Mouse (Mus musculus) forebrain, embryonic 10.5 days (tissue): ENCODE measurements around the gene Icmt. TPM values are rescaled to one million over a fixed set of nuclear protein-coding genes. Genes with fewer than 3 reads are reported as not detected.

Source experiments
- DNase-seq: peaks from one replicate; pipeline ENCODE4 v3.0.0-alpha.2; 2017; ENCODE audit warnings: low spot score; ENCODE audit errors: extremely low spot score
- H3K27ac ChIP-seq: fragments of 300-500 bp; sonication (generic); 2 replicates; pipeline ENCODE4 v1.5.1; 2016; ENCODE audit warnings: mild to moderate bottlenecking
- H3K27me3 ChIP-seq: fragments of 300-500 bp; sonication (generic); 2 replicates; pipeline ENCODE4 v1.6.1; 2016; ENCODE audit warnings: mild to moderate bottlenecking; ENCODE audit not compliant: poor library complexity, severe bottlenecking
- H3K36me3 ChIP-seq: fragments of 300-500 bp; sonication (generic); replicated peaks from 2 replicates; pipeline ENCODE4 v1.6.1; 2016; ENCODE audit warnings: mild to moderate bottlenecking, moderate library complexity
- H3K4me1 ChIP-seq: fragments of 300-500 bp; sonication (generic); 2 replicates; pipeline ENCODE4 v1.6.1; 2016
- H3K4me3 ChIP-seq: fragments of 300-500 bp; sonication (generic); 2 replicates; pipeline ENCODE4 v1.5.1; 2016; ENCODE audit warnings: mild to moderate bottlenecking, moderate library complexity
- H3K9me3 ChIP-seq: fragments of 300-500 bp; sonication (generic); 2 replicates; pipeline ENCODE4 v1.6.1; 2016; ENCODE audit warnings: mild to moderate bottlenecking, moderate library complexity
- WGBS: fragments of 180-500 bp; shearing (Covaris S2); methylation state at CpG from one replicate; pipeline ENCODE4 v1.1.7; 2016; 5-methylcytosine and 5-hydroxymethylcytosine counted together
- polyA plus RNA-seq: library from polyadenylated mRNA; unstranded; fragments of >200 nt; fragmentation: Nextera tagmentation; extraction: Ambion mirVana; gene quantifications from 2 replicates; pipeline ENCODE4 v1.2.1, GENCODE M21; 2016

The Icmt gene
- polyA plus RNA-seq, 1 experiment from 2014 or later: 23.3 TPM

- peaks cover 3% of the 10 kb centered on the region; the same call in 1 of the 2 replicates for H3K27me3 ChIP-seq
- DNase-seq: no peak
- H3K4me1 ChIP-seq: peaks cover 50% of the 10 kb centered on the region
- WGBS: 69% methylated on average over 10 of the region's 10 CpGs
- H3K27ac ChIP-seq: no peak overlapping the region
- no peaks in the 10 kb centered on the region for H3K9me3 ChIP-seq
- no peak overlapping the region for H3K4me3 ChIP-seq
- H3K36me3 ChIP-seq: peaks cover 24% of the 10 kb centered on the region
These were observed 30.7 kb upstream of the Icmt start for GRCm38 (mm10) chr4:152266236-152266895.

DNA sequence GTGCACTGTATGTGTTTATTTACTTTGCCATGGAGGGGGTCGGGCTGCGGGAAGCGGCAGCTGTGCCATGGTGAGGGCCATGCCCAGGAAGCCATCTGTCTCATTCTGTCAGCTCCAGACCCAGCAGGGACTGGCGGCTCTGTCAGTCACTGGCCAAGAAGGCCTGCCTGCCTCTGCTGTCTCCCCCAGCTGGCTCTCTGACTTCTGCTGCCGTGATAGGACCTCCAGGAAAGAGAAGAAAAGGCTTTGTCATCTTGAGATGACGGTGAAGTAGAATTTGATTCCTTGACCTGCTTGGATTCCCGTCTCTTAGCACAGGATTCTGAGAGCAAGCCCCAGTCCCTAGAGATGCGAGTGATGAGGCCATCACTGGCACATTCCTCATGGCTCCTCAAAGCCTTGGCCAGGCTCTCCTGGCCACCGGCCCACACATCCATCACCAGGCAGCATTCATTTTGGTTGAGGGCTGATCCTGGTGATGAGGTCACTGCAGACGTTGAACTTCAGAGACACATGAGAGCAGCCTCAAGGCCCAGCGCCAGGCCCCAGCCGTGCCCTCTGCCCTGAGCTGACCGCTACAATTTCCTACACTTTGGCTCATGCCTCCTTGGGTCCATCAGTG, 29.2 kb upstream of the Icmt start:
- Histone ChIP-seq H3K36me3 (peaks cover 18% of the 10 kb centered on the region), H3K4me3 (no peak overlapping the region), H3K4me1 (peaks cover 50% of the 10 kb centered on the region), H3K27ac (no peak overlapping the region), H3K9me3 (no peaks in the 10 kb centered on the region), H3K27me3 (peaks cover 17% of the 10 kb centered on the region)
- 91% methylated on average over 13 of the region's 13 CpGs for WGBS
- no peak for DNase-seq

- Histone ChIP-seq H3K9me3 (no peaks in the 10 kb centered on the region), H3K4me3 (no peak overlapping the region), H3K36me3 (peaks cover 15% of the 10 kb centered on the region), H3K4me1 (peaks cover 50% of the 10 kb centered on the region), H3K27ac (no peak overlapping the region), H3K27me3 (peaks cover 38% of the 10 kb centered on the region)
- no peak for DNase-seq
- 90% methylated on average over 13 of the region's 13 CpGs for WGBS
These were observed 27.1 kb upstream of the Icmt start for GRCm38 (mm10) chr4:152269967-152270366.

DNA sequence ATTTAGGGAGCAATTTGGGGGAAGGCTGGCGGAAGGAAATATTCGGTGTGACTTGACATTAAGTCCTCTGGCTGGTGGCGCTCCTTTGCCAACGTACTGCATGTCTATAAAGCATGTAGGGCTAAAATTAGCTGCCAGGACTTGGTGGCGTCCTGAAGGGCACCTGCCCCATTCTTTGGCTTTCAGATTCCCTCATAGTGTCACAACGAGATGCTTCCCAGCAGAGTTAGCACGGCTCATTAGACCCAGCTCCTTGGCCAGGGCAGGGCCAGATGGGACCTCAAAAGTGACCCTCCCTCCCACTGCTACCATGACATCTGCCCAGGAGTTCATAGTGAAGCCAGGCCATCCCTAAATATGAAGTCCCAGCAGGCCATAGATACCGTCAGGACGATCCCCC, 26.4 kb upstream of the Icmt start:
- Histone ChIP-seq H3K4me1 (peaks cover 53% of the 10 kb centered on the region), H3K9me3 (no peaks in the 10 kb centered on the region), H3K27me3 (peaks cover 44% of the 10 kb centered on the region), H3K4me3 (no peak overlapping the region), H3K36me3 (peaks cover 11% of the 10 kb centered on the region), H3K27ac (no peak overlapping the region)
- WGBS: 84% methylated on average over 9 of the region's 9 CpGs
- DNase-seq: no peak

GRCm38 (mm10) chr4:152271334-152271733, 25.7 kb upstream of the Icmt start:
- Histone ChIP-seq H3K36me3 (peaks cover 11% of the 10 kb centered on the region), H3K27ac (no peak overlapping the region), H3K4me3 (no peak overlapping the region), H3K27me3 (peaks cover 52% of the 10 kb centered on the region), H3K9me3 (no peaks in the 10 kb centered on the region), H3K4me1 (peaks cover 47% of the 10 kb centered on the region)
- no peak for DNase-seq
- 90% methylated on average over 11 of the region's 11 CpGs for WGBS

DNA sequence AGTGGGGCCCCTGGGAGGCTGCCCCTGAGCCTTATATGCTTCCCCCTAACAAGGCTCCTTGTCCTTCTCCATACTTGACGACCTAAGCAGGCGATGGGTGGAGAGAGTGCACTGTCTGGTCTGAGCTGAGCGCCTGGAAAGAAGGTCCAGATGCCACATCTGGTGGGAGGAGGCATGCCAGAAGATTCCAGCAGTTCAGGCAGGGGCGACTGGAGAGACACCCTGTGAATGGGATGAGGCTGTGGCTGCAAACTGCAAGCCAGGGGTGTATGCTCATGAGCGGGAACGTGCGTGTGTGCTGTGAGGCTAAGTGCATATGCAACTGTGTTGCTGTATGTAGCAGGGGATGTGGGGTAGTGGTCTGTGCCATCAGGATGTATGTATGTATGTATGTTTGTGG, 25.0 kb upstream of the Icmt start:
- 74% methylated on average over 7 of the region's 7 CpGs for WGBS
- H3K9me3 ChIP-seq: no peaks in the 10 kb centered on the region
- no peak overlapping the region for H3K4me3 ChIP-seq
- no peak for DNase-seq
- H3K4me1 ChIP-seq: peaks cover 52% of the 10 kb centered on the region
- H3K27me3 ChIP-seq: peaks cover 58% of the 10 kb centered on the region
- H3K36me3 ChIP-seq: peaks cover 11% of the 10 kb centered on the region
- H3K27ac ChIP-seq: peak overlapping the region; percentile 13; the same call in 1 of the 2 replicates

- Histone ChIP-seq H3K4me1 (peaks cover 52% of the 10 kb centered on the region), H3K36me3 (peaks cover 9% of the 10 kb centered on the region), H3K4me3 (no peak overlapping the region), H3K27me3 (peaks cover 64% of the 10 kb centered on the region), H3K27ac (no peak overlapping the region), H3K9me3 (no peaks in the 10 kb centered on the region)
- DNase-seq: no peak
- WGBS: 38% methylated on average over 9 of the region's 9 CpGs
These were observed 24.5 kb upstream of the Icmt start for GRCm38 (mm10) chr4:152272449-152273049.

GRCm38 (mm10) chr4:152273191-152273590, 23.8 kb upstream of the Icmt start:
- Histone ChIP-seq H3K36me3 (peaks cover 2% of the 10 kb centered on the region), H3K4me3 (peak overlapping the region; percentile 73; the same call in 1 of the 2 replicates), H3K9me3 (no peaks in the 10 kb centered on the region), H3K27me3 (peaks cover 63% of the 10 kb centered on the region), H3K4me1 (peaks cover 52% of the 10 kb centered on the region), H3K27ac (peak overlapping the region; percentile 84; the same call in 1 of the 2 replicates)
- 27% methylated on average over 3 of the region's 3 CpGs for WGBS
- DNase-seq: no peak

DNA sequence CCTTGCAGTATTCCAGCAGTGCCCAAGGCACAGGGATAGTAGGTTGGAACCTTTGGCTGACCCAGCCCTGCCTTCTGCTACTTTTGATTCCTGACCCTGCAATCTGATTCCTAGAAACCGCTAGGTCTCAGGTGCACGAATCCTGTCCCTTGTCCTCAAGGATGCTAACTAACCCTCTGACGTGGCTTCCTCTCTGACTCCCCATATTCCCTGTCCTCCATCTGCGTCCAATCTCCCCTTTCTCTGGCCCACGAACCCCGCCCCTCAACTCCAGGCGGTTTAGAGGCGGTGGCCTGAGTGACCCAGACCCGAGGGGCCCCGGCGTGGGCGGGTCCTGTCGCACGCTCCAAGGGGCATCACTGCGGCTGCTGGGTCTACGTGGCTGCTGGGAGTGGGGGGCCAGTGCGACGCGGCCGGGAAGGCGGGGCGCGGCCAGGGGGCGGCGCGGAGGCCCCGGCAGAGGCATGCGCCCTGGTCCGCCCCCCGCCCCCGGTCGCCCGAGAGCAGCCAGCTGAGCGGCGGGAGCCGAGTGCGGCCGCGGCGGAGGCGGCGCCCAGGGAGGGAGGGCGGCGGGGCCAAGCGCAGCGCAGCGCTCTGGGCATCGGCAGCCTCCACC, 23.3 kb upstream of the Icmt start, which contains the start of gene Gpr153:
TSS of gene Gpr153 (plus strand) at position 612 of the 616 bp plus-strand sequence.
- peak within 1 kb of the TSS; percentile 84 for H3K27ac ChIP-seq
- H3K4me1 ChIP-seq: peaks cover 52% of the 10 kb centered on the region
- no peaks in the 10 kb centered on the region for H3K36me3 ChIP-seq
- H3K4me3 ChIP-seq: peak within 1 kb of the TSS; percentile 73
- DNase-seq: peak; percentile 64
- H3K9me3 ChIP-seq: no peaks in the 10 kb centered on the region
- 1% methylated on average over 45 of the region's 48 CpGs for WGBS
- peaks cover 61% of the 10 kb centered on the region for H3K27me3 ChIP-seq

- H3K9me3 ChIP-seq: no peaks in the 10 kb centered on the region
These were observed 22.3 kb upstream of the Icmt start for GRCm38 (mm10) chr4:152274681-152275131.

GRCm38 (mm10) chr4:152276389-152277347, 20.4 kb upstream of the Icmt start:
- 50% methylated on average over 10 of the region's 10 CpGs for WGBS
- Histone ChIP-seq H3K27ac (no peak overlapping the region), H3K4me3 (no peak overlapping the region), H3K4me1 (peaks cover 48% of the 10 kb centered on the region), H3K36me3 (peaks cover 2% of the 10 kb centered on the region; the same call in 1 of the 2 replicates), H3K27me3 (peaks cover 89% of the 10 kb centered on the region), H3K9me3 (no peaks in the 10 kb centered on the region)
- peak; percentile 62 for DNase-seq

More at GRCm38 (mm10) chr4:152274681-152275131, 22.3 kb upstream of the Icmt start:
- Histone ChIP-seq H3K36me3 (no peaks in the 10 kb centered on the region), H3K27ac (peak overlapping the region; percentile 84), H3K27me3 (peaks cover 71% of the 10 kb centered on the region), H3K4me3 (peak overlapping the region; percentile 73), H3K4me1 (peaks cover 52% of the 10 kb centered on the region)
- under 1% methylated on average over 20 of the region's 20 CpGs for WGBS
- DNase-seq: peak; percentile 53

GRCm38 (mm10) chr4:152277916-152278315, 19.1 kb upstream of the Icmt start:
- Histone ChIP-seq H3K27ac (no peak overlapping the region), H3K27me3 (peaks cover 89% of the 10 kb centered on the region), H3K36me3 (peaks cover 2% of the 10 kb centered on the region; the same call in 1 of the 2 replicates), H3K4me1 (peaks cover 38% of the 10 kb centered on the region), H3K4me3 (no peak overlapping the region), H3K9me3 (no peaks in the 10 kb centered on the region)
- 75% methylated on average over 2 of the region's 2 CpGs for WGBS
- DNase-seq: no peak
